Mouse (Mus musculus): ENCODE measurements around the gene Sephs1. TPM values are rescaled to one million over a fixed set of nuclear protein-coding genes. Genes with fewer than 3 reads are reported as not detected.

Sephs1 gene
- polyA plus RNA-seq, 1 experiment from 2014 or later: 45.3 TPM

- no peak overlapping the region for H3K4me3 ChIP-seq
- H3K4me1 ChIP-seq: no peaks in the 10 kb centered on the region; the same call in 1 of the 2 replicates
- H3K27me3 ChIP-seq (replicated peaks): no peaks in the 10 kb centered on the region
- H3K36me3 ChIP-seq: peaks cover 54% of the 10 kb centered on the region
- no peak overlapping the region for H3K4me2 ChIP-seq
- no peak for ATAC-seq (ENCODE audit: extremely low read depth, insufficient number of reproducible peaks, low FRiP score, low TSS enrichment)
- peaks cover 10% of the 10 kb centered on the region for H3K9me3 ChIP-seq
- H3K27ac ChIP-seq (replicated peaks): no peak overlapping the region
- 88% methylated on average over 3 of the region's 3 CpGs for WGBS
- H3K9ac ChIP-seq: no peak overlapping the region
Observed at GRCm38 (mm10) chr2:4908771-4909315, 27.5 kb downstream of the Sephs1 start.

GRCm38 (mm10) chr2:4909909-4910308 is 28.5 kb downstream of the Sephs1 start:
- Histone ChIP-seq H3K4me3 (no peak overlapping the region), H3K36me3 (peaks cover 46% of the 10 kb centered on the region), H3K9me3 (peaks cover 10% of the 10 kb centered on the region), H3K27ac (replicated peaks) (no peak overlapping the region), H3K27me3 (replicated peaks) (no peaks in the 10 kb centered on the region), H3K4me1 (no peaks in the 10 kb centered on the region; the same call in 1 of the 2 replicates), H3K4me2 (no peak overlapping the region), H3K9ac (no peak overlapping the region)
- ATAC-seq (ENCODE audit: extremely low read depth, insufficient number of reproducible peaks, low FRiP score, low TSS enrichment): no peak
- 78% methylated on average over 6 of the region's 6 CpGs for WGBS

GRCm38 (mm10) chr2:4910521-4910920 is 29.2 kb downstream of the Sephs1 start:
- H3K4me1 ChIP-seq: no peaks in the 10 kb centered on the region; the same call in 1 of the 2 replicates
- H3K9me3 ChIP-seq: peaks cover 10% of the 10 kb centered on the region
- no peak overlapping the region for H3K4me3 ChIP-seq
- ATAC-seq (ENCODE audit: extremely low read depth, insufficient number of reproducible peaks, low FRiP score, low TSS enrichment): no peak
- H3K4me2 ChIP-seq: no peak overlapping the region
- H3K36me3 ChIP-seq: peaks cover 40% of the 10 kb centered on the region
- no peaks in the 10 kb centered on the region for H3K27me3 ChIP-seq (replicated peaks)
- 78% methylated on average over 4 of the region's 4 CpGs for WGBS
- no peak overlapping the region for H3K27ac ChIP-seq (replicated peaks)
- H3K9ac ChIP-seq: no peak overlapping the region

GRCm38 (mm10) chr2:4913949-4914348 is 32.6 kb downstream of the Sephs1 start:
- H3K9ac ChIP-seq: no peak overlapping the region
- H3K4me1 ChIP-seq: peaks cover 13% of the 10 kb centered on the region
- H3K36me3 ChIP-seq: peaks cover 7% of the 10 kb centered on the region
- ATAC-seq (ENCODE audit: extremely low read depth, insufficient number of reproducible peaks, low FRiP score, low TSS enrichment): no peak
- H3K4me3 ChIP-seq: no peak overlapping the region
- H3K27me3 ChIP-seq (replicated peaks): no peaks in the 10 kb centered on the region
- H3K9me3 ChIP-seq: peaks cover 10% of the 10 kb centered on the region
- H3K27ac ChIP-seq (replicated peaks): no peak overlapping the region
- WGBS: 75% methylated on average over 7 of the region's 7 CpGs
- no peak overlapping the region for H3K4me2 ChIP-seq

GRCm38 (mm10) chr2:4916037-4916436 is 34.7 kb downstream of the Sephs1 start:
- 63% methylated on average over 6 of the region's 6 CpGs for WGBS
- Histone ChIP-seq H3K9me3 (peaks cover 10% of the 10 kb centered on the region), H3K4me3 (no peak overlapping the region), H3K9ac (no peak overlapping the region), H3K4me2 (no peak overlapping the region), H3K36me3 (no peaks in the 10 kb centered on the region), H3K4me1 (peaks cover 18% of the 10 kb centered on the region), H3K27me3 (replicated peaks) (no peaks in the 10 kb centered on the region), H3K27ac (replicated peaks) (no peak overlapping the region)
- ATAC-seq (ENCODE audit: extremely low read depth, insufficient number of reproducible peaks, low FRiP score, low TSS enrichment): no peak

GRCm38 (mm10) chr2:4917326-4918021 is 36.1 kb downstream of the Sephs1 start:
- Histone ChIP-seq H3K27ac (replicated peaks) (peak overlapping the region; percentile 48; the same call in 1 of the 2 replicates), H3K4me1 (peaks cover 18% of the 10 kb centered on the region), H3K9me3 (peaks cover 7% of the 10 kb centered on the region), H3K9ac (peak overlapping the region; percentile 71), H3K4me3 (peak overlapping the region; percentile 34), H3K36me3 (no peaks in the 10 kb centered on the region), H3K4me2 (peak overlapping the region; percentile 91), H3K27me3 (replicated peaks) (no peaks in the 10 kb centered on the region)
- 16% methylated on average over 8 of the region's 8 CpGs for WGBS
- ATAC-seq (ENCODE audit: extremely low read depth, insufficient number of reproducible peaks, low FRiP score, low TSS enrichment): no peak

GRCm38 (mm10) chr2:4918860-4919739 is 37.7 kb downstream of the Sephs1 start, which contains the start of gene Phyh:
TSS of gene Phyh (plus strand) at chr2:4919019.
- WGBS: 4% methylated on average over 35 of the region's 35 CpGs
- peak; percentile 91 for ATAC-seq (ENCODE audit: extremely low read depth, insufficient number of reproducible peaks, low FRiP score, low TSS enrichment)
- Histone ChIP-seq H3K9ac (peak within 1 kb of the TSS; percentile 90), H3K9me3 (no peaks in the 10 kb centered on the region), H3K27me3 (replicated peaks) (no peaks in the 10 kb centered on the region), H3K4me2 (peak within 1 kb of the TSS; percentile 91), H3K4me3 (peak within 1 kb of the TSS; percentile 77), H3K36me3 (peaks cover 7% of the 10 kb centered on the region), H3K4me1 (peaks cover 18% of the 10 kb centered on the region), H3K27ac (replicated peaks) (peak within 1 kb of the TSS; percentile 88)

- H3K9me3 ChIP-seq: no peaks in the 10 kb centered on the region
- 78% methylated on average over 5 of the region's 5 CpGs for WGBS
- peaks cover 22% of the 10 kb centered on the region for H3K36me3 ChIP-seq
- no peak overlapping the region for H3K27ac ChIP-seq (replicated peaks)
- no peaks in the 10 kb centered on the region for H3K27me3 ChIP-seq (replicated peaks)
- no peak overlapping the region for H3K4me2 ChIP-seq
- no peak for ATAC-seq (ENCODE audit: extremely low read depth, insufficient number of reproducible peaks, low FRiP score, low TSS enrichment)
- peaks cover 18% of the 10 kb centered on the region for H3K4me1 ChIP-seq
- H3K9ac ChIP-seq: no peak overlapping the region
- H3K4me3 ChIP-seq: no peak overlapping the region
Observed at GRCm38 (mm10) chr2:4921019-4921418, 39.7 kb downstream of the Sephs1 start.

- Histone ChIP-seq H3K36me3 (peaks cover 38% of the 10 kb centered on the region), H3K27me3 (replicated peaks) (no peaks in the 10 kb centered on the region), H3K4me1 (peaks cover 13% of the 10 kb centered on the region), H3K4me2 (no peak overlapping the region), H3K9me3 (no peaks in the 10 kb centered on the region), H3K27ac (replicated peaks) (no peak overlapping the region), H3K4me3 (no peak overlapping the region), H3K9ac (no peak overlapping the region)
- no peak for ATAC-seq (ENCODE audit: extremely low read depth, insufficient number of reproducible peaks, low FRiP score, low TSS enrichment)
- WGBS: 40% methylated on average over 7 of the region's 7 CpGs
Observed at GRCm38 (mm10) chr2:4922476-4923164, 41.3 kb downstream of the Sephs1 start.

- ATAC-seq (ENCODE audit: extremely low read depth, insufficient number of reproducible peaks, low FRiP score, low TSS enrichment): no peak
- H3K9me3 ChIP-seq: no peaks in the 10 kb centered on the region
- 76% methylated on average over 3 of the region's 3 CpGs for WGBS
- H3K36me3 ChIP-seq: peaks cover 81% of the 10 kb centered on the region
- H3K4me2 ChIP-seq: no peak overlapping the region
- no peak overlapping the region for H3K27ac ChIP-seq (replicated peaks)
- no peak overlapping the region for H3K4me3 ChIP-seq
- H3K27me3 ChIP-seq (replicated peaks): no peaks in the 10 kb centered on the region
- H3K9ac ChIP-seq: no peak overlapping the region
- no peaks in the 10 kb centered on the region for H3K4me1 ChIP-seq
Observed at GRCm38 (mm10) chr2:4927391-4927790, 46.0 kb downstream of the Sephs1 start.

- Histone ChIP-seq H3K4me3 (no peak overlapping the region), H3K27me3 (replicated peaks) (no peaks in the 10 kb centered on the region), H3K4me1 (no peaks in the 10 kb centered on the region), H3K9ac (no peak overlapping the region), H3K4me2 (no peak overlapping the region), H3K27ac (replicated peaks) (no peak overlapping the region), H3K36me3 (peaks cover 84% of the 10 kb centered on the region), H3K9me3 (no peaks in the 10 kb centered on the region)
- WGBS: 51% methylated on average over 2 of the region's 2 CpGs
- ATAC-seq (ENCODE audit: extremely low read depth, insufficient number of reproducible peaks, low FRiP score, low TSS enrichment): no peak
Observed at GRCm38 (mm10) chr2:4929230-4929629, 47.9 kb downstream of the Sephs1 start.

Data from heart, embryonic 13.5 days (tissue).